Mouse (Mus musculus): ENCODE measurements around the gene Glud1. TPM values are rescaled to one million over a fixed set of nuclear protein-coding genes. Genes with fewer than 3 reads are reported as not detected.
"Not testable (repeated sequence)": the region's sequence is repeated elsewhere in the genome, so short reads cannot be mapped to it uniquely, and the experiment has no call there.

Glud1 gene
- polyA plus RNA-seq, 1 experiment from 2014 or later = 74.6 TPM

DNA sequence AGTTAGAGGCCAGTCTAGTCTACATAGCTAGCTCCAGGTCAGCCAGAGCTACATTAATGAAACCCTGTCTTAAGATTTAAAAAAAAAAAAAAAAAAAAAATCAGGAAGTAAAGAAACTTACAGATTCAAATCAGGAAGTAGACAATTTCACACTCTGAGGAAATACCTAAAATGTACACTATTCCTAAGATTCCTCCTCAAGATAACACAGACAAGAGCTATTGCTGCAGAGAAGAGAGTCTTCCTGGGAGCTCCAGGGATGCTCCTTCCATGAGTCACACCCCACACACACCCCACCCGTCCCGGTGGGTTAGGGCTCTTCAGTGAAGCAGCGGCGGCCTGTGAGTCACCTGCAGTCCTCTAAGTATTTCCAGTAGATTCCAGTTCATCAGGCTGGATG, 13.5 kb upstream of the Glud1 start:
- Histone ChIP-seq H3K9me3 (replicated peaks) (no peaks in the 10 kb centered on the region), H3K4me1 (no peaks in the 10 kb centered on the region), H3K36me3 (no peaks in the 10 kb centered on the region), H3K4me3 (no peak overlapping the region), H3K27ac (no peak overlapping the region), H3K27me3 (ENCODE audit: low read depth, poor library complexity, severe bottlenecking) (no peaks in the 10 kb centered on the region)
- DNase-seq (ENCODE audit: low spot score) = no peak
- 65% methylated on average over 4 of the region's 4 CpGs for WGBS

DNA sequence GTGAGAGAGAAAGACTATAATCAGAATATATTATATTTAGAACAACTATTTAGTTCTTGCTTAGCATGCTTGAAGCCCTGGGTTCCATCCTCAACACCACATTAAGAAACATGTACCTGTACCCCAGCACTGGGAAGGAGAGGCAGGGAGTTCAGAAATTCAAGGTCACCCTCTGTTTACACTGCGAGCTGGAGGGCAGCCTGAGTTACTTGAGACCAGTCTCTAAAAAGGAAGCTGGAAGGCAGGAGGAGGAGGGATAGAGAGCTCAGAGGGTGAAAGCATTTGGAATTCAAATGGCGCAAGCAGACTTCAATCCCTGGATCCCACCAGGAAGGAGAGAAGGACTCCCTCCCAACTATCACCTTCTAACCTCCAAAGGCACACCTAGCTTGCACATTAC, 12.9 kb upstream of the Glud1 start:
- 37% methylated on average over 2 of the region's 2 CpGs for WGBS
- Histone ChIP-seq H3K4me3 (no peak overlapping the region), H3K9me3 (replicated peaks) (no peaks in the 10 kb centered on the region), H3K27me3 (ENCODE audit: low read depth, poor library complexity, severe bottlenecking) (no peaks in the 10 kb centered on the region), H3K4me1 (no peaks in the 10 kb centered on the region), H3K36me3 (no peaks in the 10 kb centered on the region), H3K27ac (no peak overlapping the region)
- no peak for DNase-seq (ENCODE audit: low spot score)

DNA sequence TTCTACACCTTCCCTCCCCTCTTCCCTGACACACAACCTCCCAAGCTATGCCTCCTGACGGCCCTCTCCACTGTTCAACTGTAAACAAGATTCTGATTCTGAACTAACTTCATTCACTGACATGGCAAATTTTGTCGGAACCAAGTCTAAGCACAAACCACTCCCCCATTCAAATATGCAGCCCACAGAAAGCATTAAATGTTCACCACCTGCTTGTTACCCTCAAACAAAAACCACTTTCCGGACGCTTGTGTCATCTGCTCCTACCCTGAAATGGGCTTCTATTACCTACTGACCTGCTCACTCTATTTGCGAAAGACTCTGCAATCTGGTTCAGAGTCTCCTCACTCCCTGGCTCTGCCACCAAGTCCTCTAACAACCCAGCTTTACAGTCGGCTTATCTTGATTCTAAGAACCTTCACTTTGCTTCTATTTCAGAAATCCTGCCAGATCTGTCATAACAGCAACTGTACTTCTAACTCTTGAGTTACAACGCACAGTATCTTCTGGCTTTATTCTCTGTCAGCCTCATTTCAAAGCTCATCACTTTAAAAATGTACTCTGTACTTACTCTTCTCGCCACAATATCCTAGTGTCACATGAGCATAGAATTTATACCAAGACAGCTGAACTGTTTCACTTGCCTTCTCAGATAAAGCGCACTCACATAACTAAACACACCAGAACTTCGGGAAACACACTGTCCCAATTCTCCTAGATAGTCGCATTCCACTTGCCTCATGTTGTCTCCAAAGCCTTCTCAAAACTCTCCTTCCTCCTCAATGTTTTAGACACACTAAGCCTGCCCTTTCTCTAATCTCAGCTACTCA, 11.4 kb upstream of the Glud1 start:
- no peak for DNase-seq (ENCODE audit: low spot score)

GRCm38 (mm10) chr14:34302681-34303242, 7.8 kb upstream of the Glud1 start:
- H3K27ac ChIP-seq = no peak overlapping the region
- H3K4me1 ChIP-seq = no peaks in the 10 kb centered on the region
- no peak for DNase-seq (ENCODE audit: low spot score)
- 71% methylated on average over 5 of the region's 5 CpGs for WGBS
- 0 out of 2 replicates have a peak, but pooled peaks cover 1% of the 10 kb centered on the region for H3K36me3 ChIP-seq
- no peaks in the 10 kb centered on the region for H3K9me3 ChIP-seq (replicated peaks)
- H3K27me3 ChIP-seq (ENCODE audit: low read depth, poor library complexity, severe bottlenecking) = no peaks in the 10 kb centered on the region
- no peak overlapping the region for H3K4me3 ChIP-seq

More for the DNA sequence above, 11.4 kb upstream of the Glud1 start:
- Histone ChIP-seq H3K4me1 (no peaks in the 10 kb centered on the region), H3K4me3 (no peak overlapping the region), H3K27me3 (ENCODE audit: low read depth, poor library complexity, severe bottlenecking) (no peaks in the 10 kb centered on the region), H3K27ac (no peak overlapping the region), H3K36me3 (no peaks in the 10 kb centered on the region), H3K9me3 (replicated peaks) (no peaks in the 10 kb centered on the region)
- 78% methylated on average over 11 of the region's 11 CpGs for WGBS

DNA sequence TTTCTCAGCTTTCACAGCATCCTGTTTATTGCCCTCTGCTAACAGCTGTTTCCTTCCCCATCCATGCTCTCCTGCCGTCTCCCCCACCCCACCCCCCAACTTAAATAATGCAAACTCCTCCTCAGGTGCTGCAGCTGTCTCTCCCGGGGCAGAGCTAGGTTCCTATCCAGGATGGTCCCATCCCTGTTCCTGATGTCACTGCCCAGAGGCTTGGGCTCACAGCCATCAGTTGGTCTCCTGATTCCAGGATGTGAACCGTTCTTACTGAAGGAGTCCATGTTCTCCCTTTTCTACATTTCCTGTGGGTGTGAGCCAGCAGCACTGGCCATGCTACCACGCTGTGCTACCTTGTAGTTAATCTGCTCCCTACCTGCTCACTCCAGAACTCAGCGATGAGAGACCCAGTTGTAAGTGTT, 7.3 kb upstream of the Glud1 start:
- H3K36me3 ChIP-seq = 0 out of 2 replicates have a peak, but pooled peaks cover 2% of the 10 kb centered on the region
- 0 out of 2 replicates have a peak overlapping the region, but pooled peaks have one; percentile 4 for H3K27ac ChIP-seq
- H3K27me3 ChIP-seq (ENCODE audit: low read depth, poor library complexity, severe bottlenecking) = no peaks in the 10 kb centered on the region
- no peaks in the 10 kb centered on the region for H3K9me3 ChIP-seq (replicated peaks)
- no peak overlapping the region for H3K4me3 ChIP-seq
- no peak for DNase-seq (ENCODE audit: low spot score)
- WGBS = 23% methylated on average over 5 of the region's 5 CpGs
- H3K4me1 ChIP-seq = no peaks in the 10 kb centered on the region

- Histone ChIP-seq H3K27me3 (ENCODE audit: low read depth, poor library complexity, severe bottlenecking) (no peaks in the 10 kb centered on the region), H3K36me3 (peaks cover 7% of the 10 kb centered on the region), H3K4me1 (peaks cover 18% of the 10 kb centered on the region), H3K9me3 (replicated peaks) (no peaks in the 10 kb centered on the region), H3K4me3 (no peak overlapping the region), H3K27ac (no peak overlapping the region)
- 91% methylated on average over 4 of the region's 4 CpGs for WGBS
- DNase-seq (ENCODE audit: low spot score) = no peak
These were observed 1.3 kb upstream of the Glud1 start for GRCm38 (mm10) chr14:34309266-34309665.

DNA sequence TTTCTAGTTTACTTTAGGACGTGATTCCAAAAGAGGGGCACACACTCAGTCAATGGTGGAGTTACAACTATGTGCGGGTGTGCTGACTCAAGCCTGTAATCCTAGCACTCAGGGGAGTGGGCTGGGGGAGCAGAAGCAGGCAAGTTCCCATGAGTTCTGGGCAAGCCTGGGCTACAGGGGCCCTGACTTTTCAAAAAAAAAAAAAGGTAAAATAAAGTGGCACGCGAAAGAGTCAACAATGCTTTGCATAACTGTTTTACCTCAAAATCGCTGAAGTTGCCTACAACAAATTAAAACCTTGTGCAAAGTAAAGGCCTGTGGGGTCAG, 657 bp upstream of the Glud1 start:
- Histone ChIP-seq H3K9me3 (replicated peaks) (no peaks in the 10 kb centered on the region), H3K4me3 (peak overlapping the region; percentile 91), H3K27ac (peak overlapping the region; percentile 98), H3K4me1 (peaks cover 18% of the 10 kb centered on the region), H3K27me3 (ENCODE audit: low read depth, poor library complexity, severe bottlenecking) (no peaks in the 10 kb centered on the region), H3K36me3 (peaks cover 7% of the 10 kb centered on the region)
- no peak for DNase-seq (ENCODE audit: low spot score)
- WGBS = 12% methylated on average over 5 of the region's 5 CpGs

DNA sequence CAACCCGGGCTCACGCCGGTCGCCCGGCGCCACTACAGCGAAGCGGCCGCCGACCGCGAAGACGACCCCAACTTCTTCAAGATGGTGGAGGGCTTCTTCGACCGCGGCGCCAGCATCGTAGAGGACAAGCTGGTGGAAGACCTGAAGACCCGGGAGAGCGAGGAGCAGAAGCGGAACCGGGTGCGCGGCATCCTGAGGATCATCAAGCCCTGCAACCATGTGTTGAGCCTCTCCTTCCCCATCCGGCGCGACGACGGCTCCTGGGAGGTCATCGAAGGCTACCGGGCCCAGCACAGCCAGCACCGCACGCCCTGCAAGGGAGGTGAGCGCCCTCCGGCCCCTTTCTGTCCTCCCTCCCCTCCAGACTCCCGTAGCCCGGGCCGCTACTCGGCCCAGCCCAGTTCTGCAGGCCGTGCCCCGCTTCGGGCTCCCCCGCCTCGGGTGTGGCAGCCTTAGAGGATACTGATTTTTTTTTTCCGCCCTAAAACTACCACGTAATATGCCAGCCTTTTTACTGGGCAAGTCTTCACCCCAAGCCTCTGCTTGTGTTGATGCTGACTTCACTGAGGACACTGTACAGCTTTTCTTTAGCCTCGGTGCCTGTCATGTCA, 599 bp downstream of the Glud1 start:
- DNase-seq (ENCODE audit: low spot score) = peak; percentile 70
- Histone ChIP-seq H3K27ac (peak overlapping the region; percentile 98), H3K4me3 (peak overlapping the region; percentile 91), H3K9me3 (replicated peaks) (no peaks in the 10 kb centered on the region), H3K27me3 (ENCODE audit: low read depth, poor library complexity, severe bottlenecking) (no peaks in the 10 kb centered on the region), H3K4me1 (peaks cover 18% of the 10 kb centered on the region), H3K36me3 (peaks cover 7% of the 10 kb centered on the region)
- WGBS = under 1% methylated on average over 47 of the region's 47 CpGs

DNA sequence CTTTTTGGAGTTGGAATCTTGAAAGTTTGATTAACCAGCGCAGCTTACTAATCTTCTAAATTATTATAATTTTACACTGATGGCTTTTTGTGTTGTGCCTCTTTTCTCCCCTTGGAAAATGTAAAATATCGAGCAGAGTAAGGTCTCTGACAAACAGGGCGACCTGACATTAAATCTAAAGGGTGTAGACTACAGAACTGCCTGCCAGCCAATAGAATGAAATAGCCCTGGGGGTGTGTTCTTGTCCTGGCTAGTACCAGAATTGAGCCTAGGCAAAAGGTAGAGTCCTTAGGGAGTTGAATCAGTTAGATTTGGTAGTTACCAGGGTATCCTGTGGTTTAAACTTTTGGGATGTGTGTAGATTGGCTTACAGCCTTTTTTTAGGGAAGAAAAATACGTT, 1.2 kb downstream of the Glud1 start:
- H3K4me1 ChIP-seq = peaks cover 18% of the 10 kb centered on the region
- peak overlapping the region; percentile 91 for H3K4me3 ChIP-seq
- under 1% methylated on average over 4 of the region's 4 CpGs for WGBS
- DNase-seq (ENCODE audit: low spot score) = no peak
- H3K27me3 ChIP-seq (ENCODE audit: low read depth, poor library complexity, severe bottlenecking) = no peaks in the 10 kb centered on the region
- H3K9me3 ChIP-seq (replicated peaks) = no peaks in the 10 kb centered on the region
- peak overlapping the region; percentile 98 for H3K27ac ChIP-seq
- H3K36me3 ChIP-seq = peaks cover 12% of the 10 kb centered on the region

- H3K27ac ChIP-seq = no peak overlapping the region
- H3K27me3 ChIP-seq (ENCODE audit: low read depth, poor library complexity, severe bottlenecking) = no peaks in the 10 kb centered on the region
- no peaks in the 10 kb centered on the region for H3K9me3 ChIP-seq (replicated peaks)
- peaks cover 18% of the 10 kb centered on the region for H3K4me1 ChIP-seq
- peaks cover 18% of the 10 kb centered on the region for H3K36me3 ChIP-seq
- WGBS = 28% methylated on average over 5 of the region's 6 CpGs
- peak overlapping the region; percentile 91 for H3K4me3 ChIP-seq
- DNase-seq (ENCODE audit: low spot score) = no peak
These were observed 2.0 kb downstream of the Glud1 start for GRCm38 (mm10) chr14:34312339-34313048.

- WGBS = 90% methylated on average over 3 of the region's 3 CpGs
- H3K4me3 ChIP-seq = no peak overlapping the region
- H3K4me1 ChIP-seq = peaks cover 18% of the 10 kb centered on the region
- no peak for DNase-seq (ENCODE audit: low spot score)
- H3K36me3 ChIP-seq = peaks cover 26% of the 10 kb centered on the region
- H3K27me3 ChIP-seq (ENCODE audit: low read depth, poor library complexity, severe bottlenecking) = no peaks in the 10 kb centered on the region
- H3K27ac ChIP-seq = no peak overlapping the region
- no peaks in the 10 kb centered on the region for H3K9me3 ChIP-seq (replicated peaks)
These were observed 3.1 kb downstream of the Glud1 start for GRCm38 (mm10) chr14:34313612-34314011.

DNA sequence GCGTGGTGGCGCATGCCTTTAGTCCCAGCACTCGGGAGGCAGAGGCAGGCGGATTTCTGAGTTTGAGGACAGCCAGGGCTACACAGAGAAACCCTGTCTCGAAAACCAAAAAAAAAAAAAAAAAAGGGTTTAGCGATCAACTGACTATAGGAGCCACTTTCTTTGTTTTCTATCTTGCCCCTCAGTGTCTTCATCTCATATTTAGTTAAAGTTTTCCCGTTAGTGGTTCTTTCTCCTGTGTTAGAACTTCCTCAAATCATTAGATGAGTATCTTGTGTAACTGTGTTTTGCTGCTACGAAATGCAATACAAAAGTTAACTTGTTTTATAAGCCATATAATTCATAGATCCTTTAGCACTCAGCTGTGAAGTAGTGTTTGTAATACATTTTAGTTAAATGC, 3.9 kb downstream of the Glud1 start:
- H3K4me3 ChIP-seq; H3K27ac ChIP-seq; H3K9me3 ChIP-seq (replicated peaks); H3K27me3 ChIP-seq (ENCODE audit: low read depth, poor library complexity, severe bottlenecking); DNase-seq (ENCODE audit: low spot score): not testable (repeated sequence)
- peaks cover 18% of the 10 kb centered on the region for H3K4me1 ChIP-seq
- peaks cover 33% of the 10 kb centered on the region for H3K36me3 ChIP-seq
- 94% methylated on average over 8 of the region's 8 CpGs for WGBS

GRCm38 (mm10) chr14:34314796-34315195, 4.3 kb downstream of the Glud1 start:
- WGBS = 94% methylated on average over 3 of the region's 3 CpGs
- no peaks in the 10 kb centered on the region for H3K27me3 ChIP-seq (ENCODE audit: low read depth, poor library complexity, severe bottlenecking)
- DNase-seq (ENCODE audit: low spot score) = no peak

More at GRCm38 (mm10) chr14:34314796-34315195, 4.3 kb downstream of the Glud1 start:
- Histone ChIP-seq H3K4me3 (no peak overlapping the region), H3K27ac (no peak overlapping the region), H3K36me3 (peaks cover 37% of the 10 kb centered on the region), H3K4me1 (peaks cover 18% of the 10 kb centered on the region), H3K9me3 (replicated peaks) (no peaks in the 10 kb centered on the region)

Measured in limb, embryonic 10.5 days (tissue).